Mouse (Mus musculus): Measurements from ENCODE around the gene Btn1a1. TPM values are rescaled to one million over a fixed set of nuclear protein-coding genes. Genes with fewer than 3 reads are reported as not detected.

Gene Btn1a1
- polyA plus RNA-seq, 1 experiment from 2014 or later = 2.1 TPM

DNA sequence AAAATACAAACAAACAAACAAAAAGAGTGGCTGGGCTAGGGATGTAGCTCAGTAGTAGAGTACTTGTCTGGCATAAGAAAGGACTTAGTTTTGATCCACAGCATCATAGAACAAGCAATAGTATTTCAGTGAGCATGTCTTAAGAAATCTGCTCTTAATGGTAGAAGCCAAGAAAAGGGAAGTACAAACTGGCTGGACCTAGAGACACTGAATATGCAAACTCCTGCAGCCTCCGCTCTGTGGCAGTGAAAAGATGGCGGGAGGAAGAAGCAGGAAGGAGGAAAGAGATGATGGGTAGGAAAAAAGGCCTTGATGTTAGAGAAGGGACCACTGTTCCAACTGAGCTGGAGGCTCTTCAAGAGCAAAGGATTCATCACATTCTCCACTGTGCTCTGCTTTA lies 17.5 kb upstream of the Btn1a1 start:
- Histone ChIP-seq H3K4me2 (no peak overlapping the region), H3K27ac (replicated peaks) (no peak overlapping the region), H3K9ac (no peak overlapping the region), H3K36me3 (replicated peaks) (no peaks in the 10 kb centered on the region), H3K4me1 (replicated peaks) (no peaks in the 10 kb centered on the region), H3K27me3 (peaks cover 53% of the 10 kb centered on the region), H3K4me3 (replicated peaks) (no peak overlapping the region), H3K9me3 (replicated peaks) (no peaks in the 10 kb centered on the region)
- ATAC-seq (ENCODE audit: insufficient read depth) = no peak
- 52% methylated on average over 2 of the region's 2 CpGs for WGBS (ENCODE audit: insufficient replicate concordance)

DNA sequence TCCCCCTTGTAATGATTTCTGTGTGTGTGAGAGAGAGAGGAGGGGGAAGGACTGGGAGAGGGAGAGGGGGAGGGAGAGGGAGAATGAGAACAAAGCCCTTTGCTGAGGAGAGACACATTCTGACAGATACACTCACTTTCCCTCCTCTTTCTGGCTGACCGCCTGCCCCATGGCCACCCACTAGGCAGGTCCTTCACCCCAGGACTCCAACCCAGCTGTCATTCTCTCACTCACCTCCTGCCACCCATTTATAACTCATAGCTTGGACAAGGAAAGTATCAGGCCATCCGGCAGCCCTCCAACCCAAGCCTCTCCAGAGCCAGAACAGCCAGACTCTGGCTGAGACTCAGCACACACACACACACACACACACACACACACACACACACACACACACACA lies 10.0 kb upstream of the Btn1a1 start:
- Histone ChIP-seq H3K27ac (replicated peaks) (no peak overlapping the region), H3K27me3 (peaks cover 19% of the 10 kb centered on the region), H3K9me3 (replicated peaks) (no peaks in the 10 kb centered on the region), H3K4me1 (replicated peaks) (no peaks in the 10 kb centered on the region), H3K4me3 (replicated peaks) (no peak overlapping the region), H3K36me3 (replicated peaks) (no peaks in the 10 kb centered on the region), H3K4me2 (no peak overlapping the region), H3K9ac (no peak overlapping the region)
- ATAC-seq (ENCODE audit: insufficient read depth) = no peak
- 69% methylated on average over 2 of the region's 2 CpGs for WGBS (ENCODE audit: insufficient replicate concordance)

DNA sequence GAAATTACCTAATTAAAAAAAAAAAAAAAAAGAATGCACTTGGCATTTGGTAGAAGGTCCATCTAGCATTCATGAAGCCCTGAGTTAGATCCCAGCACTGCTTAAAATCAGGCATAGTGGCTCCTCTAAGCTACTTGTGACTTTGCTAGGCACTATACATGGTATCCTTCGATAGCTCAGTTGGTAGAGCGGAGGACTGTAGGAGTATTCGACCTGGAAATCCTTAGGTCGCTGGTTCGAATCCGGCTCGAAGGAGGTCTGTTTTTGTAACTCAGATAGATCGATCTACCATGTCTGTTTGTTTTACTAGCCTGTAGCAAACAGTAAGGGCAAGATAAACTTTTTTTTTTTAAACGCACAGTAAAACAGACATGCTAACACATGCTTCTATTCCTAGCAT lies 1.2 kb upstream of the Btn1a1 start:
- Histone ChIP-seq H3K4me1 (replicated peaks) (peaks cover 38% of the 10 kb centered on the region), H3K27me3 (no peaks in the 10 kb centered on the region), H3K9ac (no peak overlapping the region), H3K9me3 (replicated peaks) (no peaks in the 10 kb centered on the region), H3K27ac (replicated peaks) (no peak overlapping the region), H3K36me3 (replicated peaks) (no peaks in the 10 kb centered on the region), H3K4me3 (replicated peaks) (no peak overlapping the region), H3K4me2 (peak overlapping the region; percentile 11)
- 1% methylated on average over 9 of the region's 9 CpGs for WGBS (ENCODE audit: insufficient replicate concordance)
- peak; percentile 42 for ATAC-seq (ENCODE audit: insufficient read depth)

DNA sequence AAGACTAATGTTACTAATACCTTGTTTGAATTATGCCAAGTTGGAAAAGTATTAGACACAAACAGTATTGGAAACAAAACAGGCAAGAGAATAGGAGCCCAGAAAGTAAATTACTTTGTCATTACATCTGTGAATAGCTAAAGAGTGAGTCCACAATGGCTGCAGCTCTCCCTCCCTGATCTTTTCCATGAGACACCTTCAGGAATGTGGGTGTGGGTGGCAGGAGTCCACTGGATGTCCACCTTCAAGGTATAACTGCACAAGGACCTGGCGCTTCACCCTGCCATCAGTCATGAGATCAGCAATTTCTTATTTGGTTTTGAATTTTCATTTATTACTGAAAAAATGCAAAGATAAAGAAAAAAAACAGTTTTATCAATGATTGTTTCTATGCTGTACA lies 605 bp upstream of the Btn1a1 start:
- no peaks in the 10 kb centered on the region for H3K27me3 ChIP-seq
- peaks cover 42% of the 10 kb centered on the region for H3K4me1 ChIP-seq (replicated peaks)
- 65% methylated on average over 1 of the region's 1 CpGs for WGBS (ENCODE audit: insufficient replicate concordance)
- no peak overlapping the region; the same call in 1 of the 2 replicates for H3K27ac ChIP-seq (replicated peaks)
- H3K4me3 ChIP-seq (replicated peaks) = peak overlapping the region; percentile 73
- peak overlapping the region; percentile 90 for H3K4me2 ChIP-seq
- no peak overlapping the region for H3K9ac ChIP-seq
- H3K36me3 ChIP-seq (replicated peaks) = no peaks in the 10 kb centered on the region
- no peaks in the 10 kb centered on the region for H3K9me3 ChIP-seq (replicated peaks)
- ATAC-seq (ENCODE audit: insufficient read depth) = no peak

DNA sequence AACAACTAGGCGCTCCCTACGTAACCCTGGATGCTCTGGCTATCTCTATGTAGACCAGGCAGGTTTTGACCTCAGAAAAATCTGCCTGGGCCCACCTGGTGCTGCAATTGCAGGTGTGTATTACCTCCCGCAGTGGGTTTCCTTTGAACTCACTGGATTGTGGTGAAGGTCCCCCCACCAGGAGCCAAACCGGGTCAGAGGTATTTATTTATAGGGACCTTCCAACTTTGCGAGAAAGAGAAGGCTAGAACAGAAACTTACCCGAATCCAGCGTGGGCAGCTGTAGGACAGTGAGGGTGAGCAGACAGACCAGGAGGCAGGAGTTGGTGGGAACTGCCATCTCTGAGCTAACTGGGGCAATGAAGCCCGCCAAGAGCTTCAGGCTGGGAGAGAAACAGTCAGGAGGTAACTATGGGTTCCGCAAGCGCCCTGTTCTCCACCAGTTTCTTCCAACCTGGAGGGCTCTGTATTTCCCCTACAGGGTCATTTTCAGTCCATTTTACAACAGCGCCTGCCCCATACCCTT lies 797 bp downstream of the Btn1a1 start:
- H3K9ac ChIP-seq = peak overlapping the region; percentile 81
- no peaks in the 10 kb centered on the region for H3K36me3 ChIP-seq (replicated peaks)
- H3K27me3 ChIP-seq = no peaks in the 10 kb centered on the region
- H3K4me3 ChIP-seq (replicated peaks) = peak overlapping the region; percentile 73
- WGBS (ENCODE audit: insufficient replicate concordance) = under 1% methylated on average over 11 of the region's 11 CpGs
- 0 out of 2 replicates have a peak, but pooled peaks have one; percentile 10 for ATAC-seq (ENCODE audit: insufficient read depth)
- H3K27ac ChIP-seq (replicated peaks) = peak overlapping the region; percentile 88
- no peaks in the 10 kb centered on the region for H3K9me3 ChIP-seq (replicated peaks)
- H3K4me2 ChIP-seq = peak overlapping the region; percentile 90
- H3K4me1 ChIP-seq (replicated peaks) = peaks cover 56% of the 10 kb centered on the region

DNA sequence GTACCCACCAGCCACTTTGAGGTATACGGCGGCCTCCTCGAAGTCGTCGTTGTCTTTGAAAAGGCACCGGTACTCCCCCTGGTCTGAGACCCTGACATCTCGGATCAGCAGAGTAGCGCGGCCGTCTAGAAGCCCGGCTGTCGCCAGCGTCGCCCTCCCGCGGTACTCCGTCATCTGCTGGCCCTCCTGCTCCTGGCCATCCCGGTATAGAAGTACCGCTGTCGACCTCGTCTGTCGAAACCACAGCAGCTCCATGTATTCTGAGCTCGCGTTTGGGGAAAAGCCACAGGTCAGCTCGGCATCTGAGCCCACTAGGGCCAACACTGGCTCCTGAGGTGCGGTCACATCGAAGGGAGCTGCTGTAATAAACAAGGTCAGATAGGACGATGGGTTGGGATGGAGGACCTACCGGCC lies 1.5 kb downstream of the Btn1a1 start:
- H3K27ac ChIP-seq (replicated peaks) = peak overlapping the region; percentile 88
- no peaks in the 10 kb centered on the region for H3K9me3 ChIP-seq (replicated peaks)
- H3K4me2 ChIP-seq = peak overlapping the region; percentile 90
- no peaks in the 10 kb centered on the region for H3K27me3 ChIP-seq
- H3K36me3 ChIP-seq (replicated peaks) = no peaks in the 10 kb centered on the region
- peak overlapping the region; percentile 73 for H3K4me3 ChIP-seq (replicated peaks)
- under 1% methylated on average over 29 of the region's 29 CpGs for WGBS (ENCODE audit: insufficient replicate concordance)
- peaks cover 63% of the 10 kb centered on the region for H3K4me1 ChIP-seq (replicated peaks)
- peak; percentile 46 for ATAC-seq (ENCODE audit: insufficient read depth)
- peak overlapping the region; percentile 81 for H3K9ac ChIP-seq

DNA sequence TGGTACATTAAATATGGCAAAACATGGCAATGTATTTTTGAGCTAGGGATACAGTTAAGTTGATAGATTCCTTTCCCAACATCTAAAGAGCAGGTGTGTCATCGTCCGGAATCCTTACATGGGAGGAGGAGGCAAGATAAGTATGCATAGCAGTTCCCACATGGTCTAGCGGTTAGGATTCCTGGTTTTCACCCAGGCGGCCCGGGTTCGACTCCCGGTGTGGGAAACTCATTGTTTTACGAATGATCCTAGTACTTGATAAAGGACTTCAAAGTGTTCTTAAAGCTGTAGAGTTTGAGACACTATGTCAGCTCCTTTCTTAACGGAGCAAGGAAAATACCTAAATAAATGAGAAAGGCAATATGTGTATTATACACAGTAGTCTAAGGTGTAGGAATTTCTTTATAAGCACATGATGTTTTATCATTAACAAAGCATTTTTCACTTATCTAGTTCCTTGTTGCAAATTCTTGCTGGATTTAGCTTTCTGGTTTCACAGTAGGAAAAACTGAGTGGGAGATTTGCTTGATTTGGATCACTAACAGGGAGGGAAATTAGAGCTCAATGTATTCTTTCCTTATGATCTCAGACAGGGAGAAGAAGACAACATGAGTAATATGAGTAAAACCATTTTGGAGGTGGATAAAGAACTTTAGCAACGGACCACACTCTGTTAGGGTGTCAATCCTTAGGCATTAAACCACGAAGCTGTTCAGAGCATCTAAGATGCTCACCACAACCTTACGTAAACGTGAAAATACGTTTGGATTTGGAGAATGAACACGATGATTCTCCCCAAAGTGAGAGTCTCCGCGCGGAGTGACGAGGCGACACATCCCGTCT lies 2.1 kb downstream of the Btn1a1 start:
- Histone ChIP-seq H3K4me1 (replicated peaks) (peaks cover 69% of the 10 kb centered on the region), H3K9ac (peak overlapping the region; percentile 81), H3K27ac (replicated peaks) (peak overlapping the region; percentile 88), H3K9me3 (replicated peaks) (no peaks in the 10 kb centered on the region), H3K4me2 (peak overlapping the region; percentile 90), H3K4me3 (replicated peaks) (peak overlapping the region; percentile 73), H3K36me3 (replicated peaks) (no peaks in the 10 kb centered on the region), H3K27me3 (no peaks in the 10 kb centered on the region)
- under 1% methylated on average over 21 of the region's 21 CpGs for WGBS (ENCODE audit: insufficient replicate concordance)
- ATAC-seq (ENCODE audit: insufficient read depth) = peak; percentile 17; the same call in 1 of the 2 replicates

DNA sequence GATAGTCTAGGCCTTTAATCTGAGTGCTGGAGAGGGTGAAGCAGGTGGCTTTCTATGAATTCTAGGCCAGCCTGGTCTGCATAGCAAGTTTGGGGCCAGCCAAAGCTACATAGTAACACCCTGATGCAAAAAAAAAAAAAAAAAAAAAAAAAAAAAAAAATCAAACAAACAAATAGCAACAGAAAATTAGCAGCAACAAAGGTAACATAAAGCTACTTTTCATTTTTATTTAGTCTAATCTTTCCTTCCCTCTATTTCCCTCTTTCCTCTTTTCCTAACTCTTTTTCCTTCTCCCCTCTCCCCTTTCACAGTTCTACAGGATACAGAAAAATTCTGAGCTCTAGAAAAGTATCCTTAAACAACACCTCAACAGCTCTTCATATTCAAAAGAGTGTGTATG lies 3.0 kb downstream of the Btn1a1 start:
- no peak overlapping the region for H3K27ac ChIP-seq (replicated peaks)
- H3K9ac ChIP-seq = no peak overlapping the region
- no peaks in the 10 kb centered on the region for H3K27me3 ChIP-seq
- H3K36me3 ChIP-seq (replicated peaks) = no peaks in the 10 kb centered on the region
- peaks cover 78% of the 10 kb centered on the region for H3K4me1 ChIP-seq (replicated peaks)
- H3K4me2 ChIP-seq = no peak overlapping the region
- no peak for ATAC-seq (ENCODE audit: insufficient read depth)
- H3K9me3 ChIP-seq (replicated peaks) = no peaks in the 10 kb centered on the region
- no peak overlapping the region for H3K4me3 ChIP-seq (replicated peaks)

DNA sequence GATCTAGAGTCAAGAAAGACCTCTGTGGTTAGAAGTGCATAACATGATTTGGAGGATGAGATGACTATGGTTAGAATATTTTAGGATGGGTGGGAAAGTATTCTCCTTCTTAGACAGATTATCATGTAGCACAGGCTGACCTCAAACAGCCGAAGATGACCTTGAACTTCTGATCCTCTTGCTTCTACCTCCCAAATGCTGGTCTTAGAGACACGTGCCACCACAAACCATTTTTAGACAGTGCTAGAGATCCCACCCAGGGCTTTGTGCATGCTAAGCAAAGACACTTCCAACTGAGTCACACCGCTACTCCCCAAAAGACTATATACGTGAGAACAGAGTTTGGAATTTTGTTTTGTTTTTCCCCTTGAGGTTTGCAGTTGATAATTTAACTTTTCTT lies 3.6 kb downstream of the Btn1a1 start:
- H3K27me3 ChIP-seq = no peaks in the 10 kb centered on the region
- H3K4me1 ChIP-seq (replicated peaks) = peaks cover 84% of the 10 kb centered on the region
- WGBS (ENCODE audit: insufficient replicate concordance) = 68% methylated on average over 4 of the region's 4 CpGs
- no peaks in the 10 kb centered on the region for H3K36me3 ChIP-seq (replicated peaks)
- no peak overlapping the region for H3K9ac ChIP-seq
- no peak overlapping the region for H3K4me3 ChIP-seq (replicated peaks)
- H3K4me2 ChIP-seq = no peak overlapping the region
- no peak for ATAC-seq (ENCODE audit: insufficient read depth)
- no peaks in the 10 kb centered on the region for H3K9me3 ChIP-seq (replicated peaks)
- H3K27ac ChIP-seq (replicated peaks) = no peak overlapping the region

DNA sequence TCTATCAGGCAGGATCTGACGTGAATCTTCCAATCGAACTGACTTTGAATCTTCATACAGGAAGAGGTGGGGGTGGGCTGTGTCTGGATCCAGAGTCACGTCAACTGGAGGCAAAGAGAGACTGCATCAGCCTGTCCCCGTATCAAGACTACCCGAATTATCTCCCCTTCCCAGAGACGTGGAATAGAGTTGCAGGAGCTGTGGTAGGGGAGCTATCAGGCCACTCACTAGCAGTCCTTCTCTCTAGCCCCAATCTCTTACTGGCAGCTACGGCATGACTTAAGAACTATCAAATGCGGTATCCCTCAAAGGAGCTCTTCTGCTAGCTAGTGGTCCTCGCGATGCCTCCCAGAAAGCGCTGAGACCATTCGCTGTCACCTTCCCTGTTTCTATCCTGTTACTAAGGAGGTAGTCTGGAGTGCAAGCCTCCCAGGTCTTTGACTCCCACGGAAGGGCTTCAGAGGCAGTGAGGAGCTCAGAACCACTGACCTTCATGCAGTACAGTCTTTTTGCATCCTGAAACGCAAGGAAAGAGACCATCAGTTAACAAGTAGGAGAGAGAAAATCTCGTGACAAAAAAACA lies 6.3 kb downstream of the Btn1a1 start:
- peak; percentile 91 for ATAC-seq (ENCODE audit: insufficient read depth)
- Histone ChIP-seq H3K9ac (peak overlapping the region; percentile 49), H3K27ac (replicated peaks) (peak overlapping the region; percentile 90), H3K36me3 (replicated peaks) (no peaks in the 10 kb centered on the region), H3K4me3 (replicated peaks) (peak overlapping the region; percentile 39), H3K9me3 (replicated peaks) (no peaks in the 10 kb centered on the region), H3K27me3 (no peaks in the 10 kb centered on the region), H3K4me1 (replicated peaks) (peaks cover 66% of the 10 kb centered on the region), H3K4me2 (peak overlapping the region; percentile 68)
- 5% methylated on average over 15 of the region's 15 CpGs for WGBS (ENCODE audit: insufficient replicate concordance)

DNA sequence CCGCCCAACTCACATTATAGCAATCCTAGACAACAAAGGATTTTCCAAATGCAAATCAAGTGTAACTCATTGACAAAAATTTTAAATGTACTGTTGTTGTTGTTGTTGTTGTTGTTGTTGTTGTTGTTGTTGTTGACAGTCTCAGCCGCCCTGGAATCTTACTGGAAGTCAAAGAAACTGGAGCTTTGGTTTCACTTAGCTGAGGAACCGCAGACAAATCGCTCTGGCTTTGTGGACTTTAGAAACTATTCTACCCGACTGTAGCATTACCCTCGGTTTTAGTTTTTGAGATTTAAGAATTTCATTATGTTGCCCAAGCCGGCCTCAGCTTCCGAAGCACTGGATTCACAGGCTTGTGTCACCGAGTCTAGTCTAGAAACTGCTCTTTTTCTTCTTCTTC lies 11.8 kb downstream of the Btn1a1 start:
- no peak for ATAC-seq (ENCODE audit: insufficient read depth)
- Histone ChIP-seq H3K4me2 (peak overlapping the region; percentile 67), H3K36me3 (replicated peaks) (no peaks in the 10 kb centered on the region), H3K9me3 (replicated peaks) (no peaks in the 10 kb centered on the region), H3K9ac (peak overlapping the region; percentile 82), H3K27me3 (no peaks in the 10 kb centered on the region), H3K4me1 (replicated peaks) (peaks cover 39% of the 10 kb centered on the region), H3K4me3 (replicated peaks) (peak overlapping the region; percentile 76), H3K27ac (replicated peaks) (peak overlapping the region; percentile 89)
- WGBS (ENCODE audit: insufficient replicate concordance) = 1% methylated on average over 9 of the region's 9 CpGs

Measured in liver, embryonic 15.5 days (tissue).